Mouse (Mus musculus): ENCODE data around the gene Rab20.

DNA sequence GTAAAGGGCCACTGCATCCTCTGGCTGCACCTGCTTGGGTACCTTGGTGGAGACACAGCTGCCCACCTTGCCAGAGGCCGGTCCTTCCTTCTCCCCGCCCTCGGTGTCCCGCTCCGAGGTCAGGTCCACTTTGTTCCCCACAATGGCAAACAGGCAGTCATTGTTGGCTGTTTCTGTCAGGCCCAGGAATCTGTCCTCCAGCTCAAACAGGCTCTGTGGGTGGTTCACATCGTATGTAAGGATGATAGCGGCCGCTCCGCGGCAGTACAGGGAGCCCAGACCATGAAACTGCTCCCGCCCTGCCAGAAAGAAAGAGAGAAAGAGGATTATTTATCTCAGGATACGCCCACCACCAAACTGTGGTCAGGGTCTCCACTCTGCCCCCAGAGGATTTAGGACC is 24.3 kb downstream of the Rab20 start:
- TF ChIP-seq POLR2A (IDR thresholded peaks at IDR 0.05; ENCODE audit: extremely low read depth, insufficient read depth, low read length): no peak
- no peak for TF ChIP-seq CTCF (IDR thresholded peaks at IDR 0.05; ENCODE audit: extremely low read depth, insufficient read depth, low read length)
